Mouse (Mus musculus) megakaryocyte-erythroid progenitor cell, adult 5 weeks (primary cell): ENCODE results near the gene Sowahc. TPM values are rescaled to one million over a fixed set of nuclear protein-coding genes. Genes with fewer than 3 reads are reported as not detected.

ENCODE experiments used
- polyA plus RNA-seq: library from polyadenylated mRNA; stranded (reverse); fragments of >175 nt; gene quantifications from 2 replicates; pipeline ENCODE4 v1.2.3, GENCODE M21; 2012

Sowahc gene
- 6.2 and 7.8 TPM in 2 replicates for polyA plus RNA-seq

DNA sequence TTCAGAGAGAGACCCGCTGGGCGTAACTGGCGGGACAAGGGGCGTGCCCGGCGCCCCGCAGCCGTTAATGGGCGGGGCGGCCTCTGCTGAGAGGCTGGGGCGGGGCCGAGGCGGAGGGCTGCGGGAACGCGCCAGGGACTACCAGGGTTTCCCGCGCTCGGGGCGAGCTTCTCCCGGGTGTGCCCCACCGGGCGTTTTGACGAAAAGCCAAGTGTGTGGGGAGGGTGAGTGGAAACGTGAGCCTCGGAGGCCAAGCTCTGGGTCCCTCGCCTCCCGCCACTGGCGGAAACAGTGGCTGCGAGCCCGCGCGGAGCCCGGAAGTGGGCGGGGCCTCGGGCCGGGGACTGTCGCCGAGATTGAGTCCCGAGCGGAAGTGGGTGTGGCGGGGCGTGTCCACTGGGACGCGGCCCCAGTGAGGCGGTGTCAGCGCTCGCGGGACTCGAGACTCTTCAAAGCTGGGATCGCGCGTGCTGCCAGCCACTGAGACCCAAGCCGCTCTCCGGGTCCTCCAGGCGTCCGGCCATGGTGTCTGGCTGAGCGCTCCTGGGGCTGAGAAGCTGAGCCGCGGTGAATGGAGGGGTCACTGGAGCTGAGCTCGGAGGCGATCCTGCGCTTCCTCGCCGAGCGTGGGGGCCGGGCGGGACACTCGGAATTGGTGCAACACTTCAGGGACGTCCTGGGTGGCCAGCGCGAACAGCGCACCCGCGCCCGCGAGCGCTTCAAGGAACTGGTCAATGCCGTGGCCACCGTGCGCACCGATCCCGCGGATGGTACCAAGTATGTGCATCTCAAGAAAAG, at the start of gene Sowahc, which contains the start of gene Sept10:
Sowahc (plus strand) TSS at position 481 of the 798 bp plus-strand sequence.
Sept10 (minus strand) TSS at position 375 of the 798 bp plus-strand sequence.

Other genes with a start within 250 kb of the Sowahc start
- 0.27 and 0.31 TPM in 2 replicates for gene Sept10, start 106 bp upstream of the Sowahc start, polyA plus RNA-seq
- gene P4ha1, start 101.3 kb downstream of the Sowahc start, polyA plus RNA-seq, result 4.5 and 4.6 TPM in 2 replicates
- gene Gm10273, start 173.7 kb downstream of the Sowahc start, polyA plus RNA-seq, result 0.33 and 0.43 TPM in 2 replicates
- gene Pla2g12b, start 181.7 kb downstream of the Sowahc start, polyA plus RNA-seq, result not detected in 2 replicates
- gene Oit3, start 219.8 kb downstream of the Sowahc start, polyA plus RNA-seq, result 0.20 and 0.26 TPM in 2 replicates